Mouse (Mus musculus) MEL-GATA-1-ER (cell line): Measurements from ENCODE around the gene Ide.
A peak's percentile ranks its signal among the peaks of the same experiment; 100 is the strongest.

Source experiments
- DNase-seq: peaks from one replicate; pipeline ENCODE4 v3.0.0-alpha.2; 2012; ENCODE audit warnings: low read depth; ENCODE audit errors: extremely low read depth

Gene Ide

DNA sequence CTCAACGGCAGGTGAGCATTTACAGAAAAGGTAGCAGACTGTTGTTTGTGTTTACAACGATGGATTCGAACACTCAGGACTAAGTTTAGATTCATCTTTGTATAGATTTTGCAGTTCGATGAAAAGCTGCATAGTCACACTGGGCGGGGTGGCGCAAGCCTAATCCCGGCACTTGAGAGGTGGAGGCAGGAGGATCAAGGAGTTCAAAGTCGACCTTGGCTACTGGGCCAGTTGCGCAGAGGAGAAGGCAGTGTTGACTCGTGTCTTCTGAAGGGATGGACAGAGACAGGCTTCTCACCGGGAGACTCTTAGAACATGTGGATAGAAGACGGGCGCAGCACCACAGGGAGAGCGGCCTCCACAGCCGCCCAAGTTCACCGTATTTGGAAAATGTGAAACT lies 68.5 kb downstream of the Ide start:
- no peak for DNase-seq

DNA sequence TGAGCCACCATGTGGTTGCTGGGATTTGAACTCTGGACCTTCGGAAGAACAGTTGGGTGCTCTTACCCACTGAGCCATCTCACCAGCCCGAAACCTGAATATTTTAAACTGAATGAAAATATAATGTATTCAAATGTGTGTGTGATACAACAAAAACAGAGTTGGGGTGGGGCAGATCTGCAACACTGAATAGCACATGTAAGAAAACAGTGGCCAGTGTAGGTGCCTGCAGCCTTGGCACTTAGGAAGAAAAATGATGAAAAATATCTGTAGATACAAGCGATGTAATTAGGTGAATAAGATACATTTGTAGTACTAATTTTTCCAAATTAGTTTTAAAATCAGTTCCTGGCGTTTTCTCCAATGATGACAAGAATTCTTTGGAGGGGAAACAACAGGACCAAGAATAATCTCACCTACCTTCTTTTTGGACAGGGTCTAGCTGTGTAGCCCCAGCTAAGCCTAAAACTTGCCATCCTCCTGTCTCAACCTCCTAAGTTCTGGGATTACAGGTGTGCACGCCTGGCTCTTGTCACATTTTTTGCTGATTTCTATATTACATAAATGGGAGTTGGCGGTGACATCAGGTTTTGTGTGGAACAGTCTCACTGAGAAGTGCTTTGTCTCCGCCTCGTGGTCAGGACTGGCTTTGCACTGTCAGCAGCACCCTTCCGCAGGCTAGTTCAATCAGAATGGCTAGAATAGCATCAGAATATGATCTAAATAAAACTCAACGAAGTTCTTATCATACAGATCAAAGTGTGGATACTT lies 72.1 kb downstream of the Ide start:
- peak; percentile 48 for DNase-seq

DNA sequence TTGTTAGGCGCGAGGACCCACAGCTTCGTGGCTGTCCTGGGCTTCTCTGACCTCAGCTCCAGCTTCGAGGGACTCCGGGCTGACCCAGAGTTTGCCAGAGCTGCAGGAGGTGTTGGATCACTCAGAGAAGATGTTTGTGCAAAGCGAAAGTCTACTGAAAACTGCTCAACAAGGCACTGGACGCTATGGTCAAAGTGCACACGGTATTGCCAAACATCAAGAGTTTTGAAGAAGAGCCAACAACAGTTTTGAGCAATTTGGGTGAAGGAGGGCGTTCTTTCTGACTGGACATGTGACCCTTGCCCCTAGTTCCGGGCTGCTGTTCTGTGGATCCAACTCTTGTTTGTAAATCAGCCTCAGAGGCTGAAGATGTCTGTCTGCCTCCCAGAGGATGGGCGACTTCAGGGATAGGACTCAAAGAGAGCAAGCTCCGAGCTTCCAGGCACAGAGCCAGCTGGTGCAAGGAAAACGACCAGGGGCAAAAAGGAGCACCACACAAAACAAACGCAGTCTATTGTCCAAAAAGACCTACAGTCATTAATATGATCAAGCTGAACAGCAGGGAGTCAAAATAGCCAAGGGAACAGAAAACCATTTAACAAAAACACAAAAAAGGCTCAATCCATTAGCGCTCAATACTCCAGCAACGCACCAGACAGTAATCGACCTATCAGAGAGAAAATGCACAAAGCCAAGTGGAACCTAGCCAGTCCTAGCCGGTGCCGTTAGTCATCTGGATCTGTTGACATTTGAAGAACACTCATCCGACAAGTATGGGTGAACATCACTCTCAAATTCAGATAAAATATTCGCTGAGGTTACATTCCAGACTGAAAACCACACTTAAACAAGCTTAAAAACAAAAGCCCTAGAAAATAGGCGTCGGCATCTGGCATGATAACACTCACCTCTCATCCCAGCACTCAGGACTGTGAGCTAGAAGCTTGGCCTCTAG lies 73.4 kb downstream of the Ide start:
- no peak for DNase-seq

DNA sequence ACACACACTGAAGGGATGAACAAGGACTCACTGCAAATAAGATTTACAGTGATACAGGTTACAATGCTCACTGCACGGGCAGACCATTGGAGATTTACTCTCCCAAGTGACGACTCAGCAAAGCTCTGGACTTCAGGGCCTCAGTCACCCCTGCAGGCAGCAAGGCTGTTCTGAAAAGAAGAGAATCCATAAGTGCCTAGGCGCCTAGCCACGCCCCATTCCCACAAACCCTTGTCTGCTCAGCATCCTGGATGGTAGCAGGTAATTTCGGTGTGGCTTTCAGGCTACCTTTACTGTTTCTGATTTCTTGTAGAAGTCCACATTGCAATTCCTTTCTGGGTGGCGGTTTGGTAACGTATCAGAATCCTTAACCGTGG lies 74.1 kb downstream of the Ide start:
- DNase-seq, result no peak

DNA sequence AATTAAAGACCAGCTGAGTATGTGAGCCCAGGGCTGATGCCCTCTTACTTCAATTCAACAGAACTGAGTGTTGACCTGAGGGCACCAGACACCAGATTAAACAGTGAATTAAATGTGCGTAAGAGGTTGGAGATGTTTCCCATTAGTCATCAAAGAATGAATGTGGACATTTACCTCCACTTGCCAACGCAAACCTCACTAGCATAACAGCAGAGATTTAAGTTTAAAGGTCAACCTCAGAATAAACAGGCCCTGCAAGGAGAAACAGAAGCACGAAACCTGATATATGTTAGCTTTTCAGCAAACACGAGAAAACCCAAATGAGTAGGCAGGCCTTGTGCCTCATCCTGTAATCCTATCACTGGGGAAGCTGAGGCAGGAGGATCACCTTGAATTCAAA lies 75.3 kb downstream of the Ide start:
- no peak for DNase-seq

DNA sequence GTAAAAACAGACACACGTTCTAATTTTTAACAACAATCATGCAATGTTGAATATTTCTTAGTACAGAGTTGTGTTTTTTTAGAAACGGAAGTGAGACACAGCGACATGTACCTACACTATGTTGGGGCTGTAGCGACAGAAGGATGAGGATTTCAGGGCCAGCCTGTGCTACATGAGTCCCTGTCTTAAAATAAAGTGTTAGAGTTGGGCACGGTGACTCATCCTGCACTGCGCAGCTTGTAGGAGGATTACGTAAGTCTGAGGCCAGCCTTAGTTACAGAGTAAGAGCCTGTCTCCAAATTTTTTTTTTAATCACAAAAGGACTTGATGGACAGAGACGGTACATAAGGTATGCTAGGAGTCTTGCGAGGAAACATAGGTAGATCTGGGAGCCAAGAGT lies 82.3 kb downstream of the Ide start:
- DNase-seq, result no peak

DNA sequence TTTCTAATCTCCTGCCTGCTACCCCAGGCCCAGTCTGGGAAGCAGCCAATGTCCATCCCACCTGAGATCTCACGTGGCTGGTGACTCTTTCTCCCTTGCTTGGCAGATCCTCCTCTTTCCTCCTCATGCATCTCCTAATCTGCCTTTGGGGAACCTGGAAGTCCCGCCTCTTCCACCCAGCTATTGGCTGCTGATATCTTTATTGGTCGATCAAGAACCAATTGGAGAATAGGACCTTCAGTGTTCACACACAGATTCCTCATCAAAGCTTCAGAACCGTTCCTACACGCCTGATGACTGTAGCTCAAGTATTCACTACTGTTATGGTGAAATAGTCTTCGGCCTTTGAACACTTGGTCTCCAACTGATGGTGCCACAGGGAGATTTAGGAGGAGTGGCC lies 85.5 kb downstream of the Ide start:
- no peak for DNase-seq

DNA sequence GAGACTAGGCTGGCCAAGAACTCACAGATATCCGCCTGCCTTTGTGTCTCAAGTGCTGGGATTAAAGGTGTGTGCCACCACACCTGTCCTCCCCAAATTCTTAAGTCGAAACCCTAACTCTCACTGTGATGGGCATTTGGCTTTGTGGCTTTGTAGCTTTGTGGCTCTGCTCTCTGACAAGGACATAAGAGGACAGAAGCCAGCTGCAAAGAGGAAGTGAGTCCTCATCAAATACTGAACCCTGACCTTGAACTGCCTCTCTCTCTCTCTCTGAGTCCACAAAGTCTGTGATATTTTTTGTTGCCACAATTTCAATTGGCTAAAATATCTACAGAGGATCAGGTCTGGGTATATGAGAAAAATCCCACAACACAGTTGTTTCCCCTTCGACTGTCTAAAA lies 89.5 kb downstream of the Ide start:
- DNase-seq, result no peak

DNA sequence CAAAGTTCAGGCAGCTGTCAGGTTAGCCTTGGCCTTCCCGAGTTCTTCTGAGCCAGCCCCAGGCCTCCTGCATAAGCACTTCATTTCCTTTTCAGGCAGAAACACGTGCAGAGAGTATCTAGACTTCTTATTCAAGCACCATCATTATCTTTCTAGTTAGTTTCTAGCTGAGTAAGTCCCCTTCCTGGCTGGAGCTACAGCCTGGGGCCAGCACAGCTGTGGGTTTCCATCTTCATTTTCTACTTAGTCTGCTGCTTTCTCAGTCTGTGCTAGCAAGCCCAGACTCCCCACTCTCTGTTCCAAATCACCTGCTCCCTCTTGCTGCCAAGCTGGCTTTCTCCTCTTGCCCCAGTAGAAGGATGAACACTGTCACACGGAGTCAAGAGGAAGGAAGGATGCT lies 90.8 kb downstream of the Ide start:
- no peak for DNase-seq

DNA sequence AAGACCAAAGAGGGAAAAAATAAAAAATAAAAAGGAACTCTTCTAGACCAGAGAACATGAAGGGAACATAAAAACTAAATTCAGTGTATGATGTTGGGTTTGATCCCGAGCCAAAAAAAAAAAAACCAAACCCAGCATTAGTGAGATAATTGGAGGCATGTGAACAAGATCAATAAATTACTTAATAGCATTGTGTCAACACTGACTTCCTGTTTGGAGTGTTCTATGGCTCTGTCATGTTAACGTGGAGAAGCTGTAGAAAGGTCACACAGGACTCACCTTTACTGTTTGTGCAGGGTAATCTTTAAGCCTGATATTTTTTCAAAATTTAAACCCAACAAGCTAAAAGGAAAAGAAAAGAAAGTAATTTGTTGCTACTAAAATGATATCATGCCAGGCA lies 94.9 kb downstream of the Ide start:
- DNase-seq, result no peak

DNA sequence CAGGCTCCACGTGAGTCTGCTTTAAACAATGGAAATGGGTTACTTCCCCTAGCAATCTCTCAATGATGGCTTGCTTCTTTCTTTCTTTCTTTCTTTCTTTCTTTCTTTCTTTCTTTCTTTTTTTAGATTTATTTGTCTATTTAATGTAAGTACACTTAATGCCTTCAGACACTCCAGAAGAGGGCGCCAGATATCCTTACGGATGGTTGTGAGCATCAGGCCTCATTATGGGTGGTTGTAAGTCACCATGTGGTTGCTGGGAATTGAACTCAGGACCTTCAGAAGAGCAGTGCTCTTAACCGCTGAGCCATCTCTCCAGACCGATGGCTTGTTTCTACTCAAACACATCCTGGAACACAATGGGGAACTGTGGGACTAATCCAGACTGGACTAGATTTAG lies 96.5 kb downstream of the Ide start:
- no peak for DNase-seq

DNA sequence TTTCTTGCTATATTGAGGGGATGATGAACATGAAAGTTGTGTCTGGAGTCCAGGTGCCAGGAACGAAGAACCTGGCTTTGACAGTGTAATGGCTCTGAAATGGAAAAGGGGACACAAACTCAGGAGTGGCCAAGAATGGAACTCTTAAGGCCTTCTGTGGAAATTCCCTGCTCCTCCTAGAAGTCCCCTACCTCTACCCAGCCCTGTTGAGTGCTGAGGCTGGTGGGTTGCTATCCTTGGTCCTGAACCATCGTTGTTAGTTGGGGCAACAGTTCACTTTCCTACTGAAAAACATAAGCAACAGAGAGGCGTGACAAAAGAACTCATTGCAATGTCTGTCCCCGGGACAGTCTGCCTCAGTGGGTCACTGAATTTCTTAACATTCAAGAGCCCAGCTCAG lies 98.6 kb downstream of the Ide start:
- DNase-seq, result peak; percentile 60

DNA sequence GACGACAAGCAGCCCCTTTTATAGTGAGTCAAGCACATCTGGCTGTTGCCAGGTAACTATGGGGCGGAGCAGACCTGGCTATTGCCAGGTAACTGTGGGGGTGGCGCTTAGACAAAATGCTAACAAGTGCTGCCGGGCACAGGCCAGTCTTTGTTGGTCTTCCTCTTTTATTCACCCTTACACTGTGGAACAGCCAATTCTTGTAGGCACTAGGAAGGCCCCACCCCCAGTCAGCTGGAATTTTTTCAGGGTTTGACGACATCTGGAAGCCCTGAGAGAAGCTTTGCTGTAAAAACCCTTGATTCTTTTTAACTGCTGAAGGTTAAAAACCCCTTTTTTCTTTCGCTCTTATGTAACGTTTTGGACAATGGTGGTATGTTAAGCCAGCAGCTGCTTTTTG lies 99.0 kb downstream of the Ide start:
- DNase-seq, result no peak

DNA sequence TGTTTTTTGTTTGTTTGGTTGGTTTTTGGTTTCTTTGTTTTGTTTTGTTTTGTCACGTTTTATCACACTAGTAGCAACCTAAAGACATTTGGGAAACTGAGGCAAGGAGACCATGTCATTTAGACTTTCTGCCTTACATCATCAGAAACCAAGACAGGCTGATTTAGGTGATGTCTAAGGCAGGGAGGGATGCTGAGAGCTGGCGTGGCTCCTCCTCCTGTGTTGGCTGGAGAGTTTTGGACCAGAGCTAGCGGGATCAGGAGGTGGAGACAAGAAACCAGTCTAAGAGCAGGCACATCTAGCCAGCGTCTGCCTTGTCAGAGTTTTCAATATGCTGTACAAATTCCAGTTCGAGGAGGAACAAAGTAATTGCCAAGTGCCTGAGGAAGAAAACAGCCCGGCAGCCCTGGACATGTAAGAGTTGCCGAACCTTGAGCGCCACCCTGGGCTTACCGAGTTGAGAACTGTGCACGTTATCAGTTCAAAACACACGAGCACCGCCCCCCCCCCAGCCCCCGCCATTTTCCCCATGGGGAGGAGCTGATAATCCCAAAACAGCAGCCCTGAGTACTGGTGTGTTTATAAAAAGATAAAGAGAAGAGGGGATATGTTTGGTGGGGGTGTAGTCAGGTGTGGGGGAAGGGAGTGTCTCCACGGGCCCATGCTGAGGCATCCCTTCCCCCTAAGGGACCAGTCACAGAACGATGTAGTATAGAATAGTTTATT lies 99.8 kb downstream of the Ide start:
- DNase-seq, result peak; percentile 80

DNA sequence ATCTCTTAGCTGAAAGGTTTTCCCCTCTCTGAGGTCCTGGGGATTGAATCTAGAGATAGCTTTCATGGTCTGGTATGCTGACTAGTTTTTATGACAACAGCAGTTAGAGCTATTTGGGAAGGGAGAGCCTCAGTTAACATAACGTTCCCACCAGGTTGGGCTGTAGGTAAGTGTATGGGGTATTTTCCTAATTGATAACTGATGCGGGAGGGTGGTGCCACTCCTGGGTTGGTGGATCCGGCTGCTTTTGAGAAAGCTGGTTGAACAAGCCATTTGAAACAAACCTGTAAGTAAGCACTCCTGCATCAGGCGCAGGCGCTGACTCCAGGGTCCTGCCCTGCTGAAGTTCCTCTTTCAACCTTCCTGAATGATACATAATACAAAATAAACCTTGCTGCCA lies 100.3 kb downstream of the Ide start:
- peak; percentile 73 for DNase-seq

DNA sequence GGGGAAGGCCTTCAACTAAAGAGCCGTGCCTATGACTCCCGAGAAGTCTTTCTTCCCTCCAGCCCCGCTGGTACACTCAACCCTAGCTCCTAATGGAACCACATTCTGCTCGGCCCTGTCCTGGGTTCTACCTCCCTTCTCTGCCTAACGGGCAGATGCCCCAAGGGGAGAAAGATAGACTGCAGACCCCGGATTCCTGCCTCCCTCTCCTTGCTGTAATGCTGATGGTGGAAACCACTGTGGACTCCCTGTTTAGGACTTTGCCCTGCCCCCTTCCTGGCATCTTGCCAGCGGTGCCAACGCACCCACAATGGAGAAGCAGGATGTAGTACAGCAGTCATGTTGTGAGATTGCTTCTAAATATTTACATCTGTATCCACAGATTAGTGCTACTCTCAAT lies 101.8 kb downstream of the Ide start:
- DNase-seq, result peak; percentile 15

DNA sequence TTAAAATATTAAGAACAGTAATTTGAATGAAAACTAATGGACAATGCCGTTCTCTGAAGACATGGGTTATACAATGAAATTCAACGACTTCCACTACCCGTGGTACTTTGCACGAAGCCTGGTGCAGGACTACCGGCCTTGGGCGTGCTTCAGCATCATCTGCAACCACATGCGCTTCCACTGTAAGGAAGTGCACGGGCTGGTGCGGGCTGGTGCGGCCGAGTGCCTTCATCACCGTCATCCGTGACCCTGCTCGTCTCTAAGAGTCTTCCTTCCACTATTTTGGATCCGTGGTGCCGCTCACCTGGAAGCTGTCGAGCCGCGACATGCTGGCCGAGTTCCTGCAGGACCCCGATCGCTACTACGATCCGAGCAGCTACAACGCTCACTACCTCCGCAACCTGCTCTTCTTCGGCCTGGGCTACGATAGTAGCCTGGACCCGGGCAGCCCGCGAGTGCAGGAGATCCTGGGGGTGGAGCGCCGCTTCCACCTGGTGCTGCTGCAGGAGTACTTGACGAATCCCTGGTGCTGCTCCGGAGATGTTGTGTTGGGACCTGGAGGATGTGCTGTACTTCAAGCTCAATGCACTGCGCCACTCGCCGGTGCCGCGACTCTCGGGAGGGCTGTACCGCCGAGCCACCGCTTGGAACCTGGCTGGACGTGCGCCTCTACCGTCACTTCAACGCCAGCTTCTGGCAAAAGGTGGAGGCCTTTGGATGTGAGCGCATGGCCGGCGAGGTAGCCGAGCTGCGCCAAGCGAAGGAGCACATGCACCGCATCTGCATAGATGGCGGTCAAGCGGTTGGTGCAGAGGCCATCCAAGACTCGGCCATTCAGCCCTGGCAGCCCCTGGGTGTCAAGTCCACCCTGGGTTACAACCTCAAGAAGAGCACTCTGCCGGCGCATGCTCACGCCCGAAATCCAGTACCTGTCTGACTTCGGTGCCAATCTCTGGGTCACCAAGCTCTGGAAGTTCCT lies 103.8 kb downstream of the Ide start:
- DNase-seq, result no peak

DNA sequence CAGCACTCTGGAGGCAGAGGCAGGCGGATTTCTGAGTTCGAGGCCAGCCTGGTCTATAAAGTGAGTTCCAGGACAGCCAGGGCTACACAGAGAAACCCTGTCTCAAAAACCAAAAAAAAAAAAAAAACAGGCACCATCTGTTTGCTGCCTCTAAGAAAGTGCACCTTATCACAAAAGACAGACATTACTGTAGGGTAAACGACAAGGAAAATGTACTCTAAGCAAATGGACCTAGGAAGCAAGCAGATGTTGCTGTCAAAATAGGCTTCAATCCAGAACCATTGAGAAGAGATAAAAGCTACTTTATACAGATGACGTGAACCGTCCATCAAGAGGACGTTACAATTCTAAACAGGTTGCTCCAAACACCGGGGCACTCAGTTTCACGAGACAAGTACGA lies 105.1 kb downstream of the Ide start:
- DNase-seq, result peak; percentile 86

DNA sequence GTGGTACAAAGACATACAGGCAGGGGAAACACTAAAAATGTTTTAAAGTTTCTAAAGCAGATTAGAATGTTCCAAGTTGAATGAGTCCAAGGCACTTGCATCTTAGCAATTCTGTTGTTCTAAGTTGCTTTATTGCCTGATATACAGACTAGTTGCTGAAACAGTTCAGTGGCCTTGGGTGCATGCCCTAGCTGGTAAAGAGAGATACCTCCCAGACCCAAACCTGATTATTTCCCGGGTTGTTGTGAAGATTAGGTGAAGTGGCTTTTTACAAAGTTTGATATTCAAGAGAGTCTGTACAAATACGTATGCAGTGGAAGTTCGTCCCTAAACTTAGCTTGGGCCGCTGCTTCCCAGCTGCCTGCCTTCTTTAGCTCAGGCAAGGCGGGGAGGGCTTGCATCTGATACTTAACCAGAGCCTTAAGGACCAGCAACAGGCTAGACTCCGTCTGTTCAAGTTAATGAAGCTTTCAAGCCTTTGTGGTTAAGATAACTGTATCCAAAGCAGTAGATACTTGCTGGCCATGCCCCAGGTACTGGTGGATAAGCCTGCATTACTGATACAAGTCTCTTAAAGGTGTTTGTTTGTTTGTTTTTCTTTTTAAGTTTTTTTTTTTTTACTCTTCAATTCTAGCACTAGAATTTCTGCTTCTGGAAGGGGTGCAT lies 112.3 kb downstream of the Ide start:
- no peak for DNase-seq
